Mouse (Mus musculus) small intestine, adult 2 months (tissue): ENCODE measurements around the gene Odf4. TPM values are rescaled to one million over a fixed set of nuclear protein-coding genes. Genes with fewer than 3 reads are reported as not detected.

Experiments
- H3K27ac ChIP-seq: fragments of 200-500 bp; 2 replicates; pipeline ENCODE4 v1.5.1; 2012; ENCODE audit warnings: low read depth, low read length, control low read depth, inconsistent platforms; ENCODE audit not compliant: insufficient read depth
- H3K27me3 ChIP-seq: fragments of 200-500 bp; 2 replicates; pipeline ENCODE4 v1.6.1; 2012; ENCODE audit warnings: mild to moderate bottlenecking, moderate library complexity, low read length, inconsistent platforms; ENCODE audit not compliant: control insufficient read depth, insufficient read depth
- H3K36me3 ChIP-seq: fragments of 200-500 bp; 2 replicates; pipeline ENCODE4 v1.6.1; 2012; ENCODE audit warnings: mild to moderate bottlenecking, low read length, control low read depth, inconsistent platforms; ENCODE audit not compliant: control insufficient read depth, insufficient read depth
- H3K4me1 ChIP-seq: fragments of 200-500 bp; 2 replicates; pipeline ENCODE4 v1.6.1; 2012; ENCODE audit warnings: low read length, inconsistent platforms, mixed read lengths; ENCODE audit not compliant: control insufficient read depth, insufficient read depth, insufficient read length
- H3K4me3 ChIP-seq: fragments of 200-500 bp; 2 replicates; pipeline ENCODE4 v1.5.1; 2012; ENCODE audit warnings: low read depth, mild to moderate bottlenecking, control low read depth, inconsistent platforms, low read length, moderate library complexity
- CTCF ChIP-seq: fragments of 200-500 bp; IDR thresholded peaks from 2 replicates; pipeline ENCODE4 v1.5.1; 2012; ENCODE audit warnings: low read depth, mild to moderate bottlenecking, control low read depth, inconsistent platforms, low read length, moderate library complexity, mixed read lengths; ENCODE audit not compliant: insufficient replicate concordance, insufficient read length; ENCODE audit errors: extremely low read depth
- POLR2A ChIP-seq: fragments of 200-500 bp; IDR thresholded peaks from 2 replicates; pipeline ENCODE4 v1.6.1; 2012; ENCODE audit warnings: low read depth, mild to moderate bottlenecking, control low read depth, inconsistent platforms, low read length, moderate library complexity
- WGBS: fragments of 180-500 bp; shearing (Covaris S2); methylation state at CpG from one replicate; pipeline ENCODE4 v1.1.7; 2018; 5-methylcytosine and 5-hydroxymethylcytosine counted together
- polyA plus RNA-seq: library from polyadenylated mRNA; depleted of rRNA; stranded (reverse); fragments of >200 nt; gene quantifications from 2 replicates; pipeline ENCODE4 v1.2.3, GENCODE M21; 2012; rRNA removed

Odf4 gene
- polyA plus RNA-seq, 1 experiment: not detected

DNA sequence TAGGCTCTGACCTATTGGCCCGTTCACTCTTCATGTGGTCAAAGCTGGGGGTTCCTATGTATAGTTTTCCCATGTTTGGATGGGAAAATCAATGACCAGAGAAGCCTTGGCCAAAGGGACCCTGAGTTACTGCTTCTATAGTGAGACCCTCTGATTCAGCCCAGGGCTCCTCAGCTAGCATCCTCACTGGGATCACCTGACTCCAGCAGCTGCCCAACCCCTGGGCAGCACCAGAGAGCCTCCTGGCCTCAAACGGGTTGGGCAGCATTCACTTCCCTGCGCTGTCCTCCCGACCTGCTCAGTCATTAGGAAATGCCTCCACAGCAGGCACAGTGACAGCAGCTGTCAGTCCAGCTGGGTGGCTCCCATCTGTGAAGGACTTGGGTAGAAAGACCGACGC lies 38.6 kb downstream of the Odf4 start, which contains the start of gene Rnf222:
Gene Rnf222 (plus strand): TSS at position 301 of the 400 bp plus-strand sequence.
- H3K4me1 ChIP-seq: no peaks in the 10 kb centered on the region
- no peaks in the 10 kb centered on the region for H3K36me3 ChIP-seq
- WGBS: 20% methylated on average over 6 of the region's 6 CpGs
- H3K27me3 ChIP-seq: no peaks in the 10 kb centered on the region
- H3K4me3 ChIP-seq: no peak within 1 kb of the TSS
- H3K27ac ChIP-seq: no peak within 1 kb of the TSS
- TF ChIP-seq POLR2A (no peak), CTCF (no peak)

DNA sequence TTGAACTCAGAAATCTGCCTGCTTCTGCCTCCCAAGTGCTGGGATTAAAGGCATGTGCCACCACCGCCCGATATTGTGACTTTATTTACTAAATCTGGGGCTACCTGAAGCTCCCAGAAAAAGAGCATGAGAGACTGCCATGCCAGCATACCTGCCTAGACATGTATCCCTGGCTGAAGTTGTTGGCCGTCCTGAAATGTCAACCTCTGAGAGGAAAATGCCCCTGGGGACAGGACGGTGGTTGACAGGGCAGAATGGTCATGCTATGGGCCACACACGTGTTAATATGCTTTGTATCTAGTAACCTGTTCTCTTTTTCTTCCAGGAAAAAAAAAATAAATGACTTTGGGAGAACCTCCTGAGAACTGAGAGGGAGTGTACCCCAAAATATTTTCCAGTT lies 40.8 kb downstream of the Odf4 start:
- TF ChIP-seq POLR2A: no peak
- TF ChIP-seq CTCF: no peak
- 79% methylated on average over 5 of the region's 5 CpGs for WGBS

DNA sequence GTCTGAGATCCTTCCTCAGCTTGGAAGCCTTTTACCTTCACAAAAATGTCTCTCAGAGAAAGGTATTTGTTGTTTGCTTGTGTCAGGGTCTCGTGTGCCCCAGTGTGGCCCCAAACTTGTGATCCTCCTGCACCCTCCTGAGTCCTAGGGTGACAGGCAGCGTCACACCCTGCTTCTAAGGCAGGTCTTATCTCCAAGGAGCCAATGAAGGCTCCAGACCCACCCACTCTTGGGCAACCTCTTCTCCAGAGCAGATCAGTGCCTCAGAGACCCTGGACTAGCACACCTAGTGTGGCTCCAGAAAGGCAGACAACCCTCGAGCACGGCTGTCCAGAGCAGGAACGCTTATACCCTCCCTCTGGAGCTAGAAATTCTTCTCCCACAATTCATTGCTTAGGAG lies 42.5 kb downstream of the Odf4 start:
- Histone ChIP-seq H3K27ac (no peak overlapping the region), H3K4me3 (no peak overlapping the region), H3K27me3 (no peaks in the 10 kb centered on the region), H3K4me1 (peaks cover 4% of the 10 kb centered on the region; the same call in 1 of the 2 replicates), H3K36me3 (no peaks in the 10 kb centered on the region)
- WGBS: 43% methylated on average over 5 of the region's 5 CpGs
- no peak for TF ChIP-seq POLR2A
- TF ChIP-seq CTCF: no peak

More for the DNA sequence above, 40.8 kb downstream of the Odf4 start:
- H3K4me1 ChIP-seq: peaks cover 4% of the 10 kb centered on the region; the same call in 1 of the 2 replicates
- no peaks in the 10 kb centered on the region for H3K27me3 ChIP-seq
- H3K4me3 ChIP-seq: no peak overlapping the region
- no peak overlapping the region for H3K27ac ChIP-seq
- no peaks in the 10 kb centered on the region for H3K36me3 ChIP-seq

DNA sequence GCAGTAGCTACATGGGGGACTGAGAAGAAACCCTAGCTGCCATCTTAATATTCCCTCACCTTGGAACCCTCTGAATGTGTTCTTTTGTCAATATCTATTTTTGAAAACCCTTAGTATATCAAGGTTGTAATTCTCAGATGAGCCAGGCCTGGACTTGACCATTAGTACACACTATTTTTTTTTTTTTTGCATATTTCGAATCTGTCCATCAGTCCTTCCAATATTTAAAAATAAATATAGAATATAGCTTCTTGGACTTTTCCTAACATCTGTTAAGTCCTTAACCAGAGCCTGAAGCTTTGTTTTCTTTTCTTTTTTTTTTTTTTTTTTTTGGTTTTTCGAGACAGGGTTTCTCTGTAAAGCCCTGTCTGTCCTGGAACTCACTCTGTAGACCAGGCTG lies 43.0 kb downstream of the Odf4 start:
- WGBS: 88% methylated on average over 2 of the region's 2 CpGs
- TF ChIP-seq CTCF: no peak
- TF ChIP-seq POLR2A: no peak
- no peaks in the 10 kb centered on the region for H3K36me3 ChIP-seq
- no peak overlapping the region for H3K27ac ChIP-seq
- H3K4me3 ChIP-seq: no peak overlapping the region
- peaks cover 4% of the 10 kb centered on the region; the same call in 1 of the 2 replicates for H3K4me1 ChIP-seq
- no peaks in the 10 kb centered on the region for H3K27me3 ChIP-seq

DNA sequence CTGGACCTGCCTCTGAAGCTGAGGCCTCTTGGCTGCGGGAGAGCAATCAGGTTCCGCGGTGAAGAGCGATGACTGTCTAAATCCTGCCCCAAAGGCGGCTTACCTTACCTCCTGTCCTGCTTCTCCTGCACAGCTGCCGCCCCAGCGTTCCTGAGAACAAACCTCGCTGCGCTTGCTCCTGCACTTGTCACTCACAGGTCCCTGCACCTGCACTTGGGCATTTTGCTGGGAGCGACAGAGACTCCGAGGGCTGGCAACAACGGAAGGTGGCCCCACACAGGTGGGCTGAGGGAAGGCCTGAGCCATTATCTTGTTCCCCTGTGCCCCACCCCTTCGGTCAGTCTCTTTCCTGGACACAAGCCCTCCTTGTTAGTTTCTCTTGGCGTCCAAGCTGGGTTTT lies 44.8 kb downstream of the Odf4 start:
- no peak overlapping the region for H3K4me3 ChIP-seq
- no peaks in the 10 kb centered on the region for H3K27me3 ChIP-seq
- 13% methylated on average over 14 of the region's 14 CpGs for WGBS
- no peak overlapping the region for H3K27ac ChIP-seq
- H3K4me1 ChIP-seq: peaks cover 4% of the 10 kb centered on the region; the same call in 1 of the 2 replicates
- TF ChIP-seq CTCF: no peak
- TF ChIP-seq POLR2A: no peak
- no peaks in the 10 kb centered on the region for H3K36me3 ChIP-seq

DNA sequence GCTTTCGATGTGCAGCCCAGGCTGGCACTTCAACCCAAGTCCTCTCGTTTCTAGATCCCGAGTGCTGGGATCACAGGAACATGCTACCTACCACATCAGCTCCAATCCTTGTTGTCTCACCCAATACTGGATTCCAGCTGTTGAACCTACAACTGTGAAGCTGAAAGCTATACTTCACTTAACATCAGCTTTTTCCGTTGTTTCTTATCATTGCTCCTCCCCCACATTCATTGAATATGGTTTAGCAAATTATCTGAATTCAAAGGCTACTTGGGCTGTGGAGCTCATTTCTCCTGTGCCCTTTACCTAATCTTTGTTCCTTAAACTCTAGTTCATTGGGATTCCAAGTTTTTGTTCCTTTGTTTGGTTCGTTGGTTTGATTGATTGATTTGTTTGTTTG lies 48.1 kb downstream of the Odf4 start:
- no peak overlapping the region for H3K27ac ChIP-seq
- H3K36me3 ChIP-seq: no peaks in the 10 kb centered on the region
- no peaks in the 10 kb centered on the region for H3K27me3 ChIP-seq
- WGBS: 82% methylated on average over 5 of the region's 5 CpGs
- no peak overlapping the region for H3K4me3 ChIP-seq
- TF ChIP-seq POLR2A: no peak
- TF ChIP-seq CTCF: no peak
- peaks cover 4% of the 10 kb centered on the region; the same call in 1 of the 2 replicates for H3K4me1 ChIP-seq

DNA sequence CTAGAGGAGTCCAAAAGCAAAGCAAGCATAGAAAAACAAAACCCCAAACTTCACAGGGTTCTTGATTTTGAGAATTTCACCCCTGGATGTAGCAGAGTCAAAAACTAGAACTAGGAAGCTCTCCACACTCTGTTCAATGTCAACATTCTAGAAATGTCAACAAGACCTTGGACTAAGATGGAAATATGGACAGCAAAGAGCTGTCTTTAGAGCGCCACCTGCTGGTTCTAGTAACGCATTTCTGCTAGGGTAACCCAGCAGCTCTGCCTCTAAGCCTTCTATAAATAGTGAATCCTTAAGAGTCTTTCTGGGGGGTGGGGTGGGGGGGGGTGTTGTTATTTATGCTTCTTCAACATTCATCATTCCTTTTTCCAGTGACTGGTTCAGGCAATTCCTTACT lies 52.0 kb downstream of the Odf4 start:
- H3K36me3 ChIP-seq: no peaks in the 10 kb centered on the region
- no peaks in the 10 kb centered on the region for H3K27me3 ChIP-seq
- no peak overlapping the region for H3K4me3 ChIP-seq
- WGBS: 0% methylated on average over 2 of the region's 2 CpGs
- TF ChIP-seq CTCF: 0 out of 2 replicates have a peak, but pooled peaks have one; percentile 7
- no peak for TF ChIP-seq POLR2A
- H3K4me1 ChIP-seq: no peaks in the 10 kb centered on the region
- H3K27ac ChIP-seq: no peak overlapping the region

Other genes starting within 250 kb of the Odf4 start
- 3.9 and 6.8 TPM in 2 replicates for gene Myh10, start 235.5 kb downstream of the Odf4 start, polyA plus RNA-seq
- gene Ndel1, start 55.2 kb downstream of the Odf4 start, polyA plus RNA-seq: 33.8 and 36.8 TPM in 2 replicates
- gene Rnf222, start 38.5 kb downstream of the Odf4 start, polyA plus RNA-seq: not detected in 2 replicates
- gene Rpl26, start 25.5 kb downstream of the Odf4 start, polyA plus RNA-seq: 513 and 614 TPM in 2 replicates
- gene Arhgef15, start 30.4 kb upstream of the Odf4 start, polyA plus RNA-seq: 9.9 and 19.5 TPM in 2 replicates
- gene Slc25a35, start 41.0 kb upstream of the Odf4 start, polyA plus RNA-seq: 13.7 and 21.5 TPM in 2 replicates
- 21.2 and 29.7 TPM in 2 replicates for gene Rangrf, start 48.1 kb upstream of the Odf4 start, polyA plus RNA-seq
- 4.7 and 6.0 TPM in 2 replicates for gene Pfas, start 81.4 kb upstream of the Odf4 start, polyA plus RNA-seq
- 14.0 and 20.0 TPM in 2 replicates for gene Ctc1, start 88.8 kb upstream of the Odf4 start, polyA plus RNA-seq
- 15.5 and 30.8 TPM in 2 replicates for gene Aurkb, start 118.6 kb upstream of the Odf4 start, polyA plus RNA-seq
- 13.2 and 28.5 TPM in 2 replicates for gene Borcs6, start 132.6 kb upstream of the Odf4 start, polyA plus RNA-seq
- gene Tmem107, start 143.7 kb upstream of the Odf4 start, polyA plus RNA-seq: 11.8 and 12.8 TPM in 2 replicates
- gene Vamp2, start 161.4 kb upstream of the Odf4 start, polyA plus RNA-seq: 33.5 and 84.4 TPM in 2 replicates
- gene Per1, start 168.1 kb upstream of the Odf4 start, polyA plus RNA-seq: 5.4 and 13.9 TPM in 2 replicates
- gene Hes7, start 193.3 kb upstream of the Odf4 start, polyA plus RNA-seq: 1.1 and 1.7 TPM in 2 replicates
- gene 9130213A22Rik, start 195.5 kb upstream of the Odf4 start, polyA plus RNA-seq: 0.29 and 0.38 TPM in 2 replicates
- 0.13 and 1.2 TPM in 2 replicates for gene Aloxe3, start 198.8 kb upstream of the Odf4 start, polyA plus RNA-seq
- gene Alox12b, start 229.9 kb upstream of the Odf4 start, polyA plus RNA-seq: not detected in 2 replicates